Mouse (Mus musculus) MEL (cell line): ENCODE measurements around the gene Atp11b. TPM values are rescaled to one million over a fixed set of nuclear protein-coding genes. Genes with fewer than 3 reads are reported as not detected.

Source experiments
- DNase-seq: peaks from one replicate; pipeline ENCODE4 v3.0.0; 2011; ENCODE audit warnings: low read depth, low spot score
- H3K27ac ChIP-seq: 2 replicates; pipeline ENCODE4 v1.5.1; 2012; ENCODE audit warnings: low read depth, mild to moderate bottlenecking, control low read depth, low read length, moderate library complexity; ENCODE audit not compliant: control insufficient read depth
- H3K27me3 ChIP-seq, 2 experiments: fragments of 150-350 bp in 1 of 2; sonication (generic) in 1 of 2; 2 replicates each; pipeline ENCODE4 v1.6.1; 2012; ENCODE audit warnings: low read length in 2 of 2, mild to moderate bottlenecking in 2 of 2, improper control_type of control experiment in 1 of 2, moderate library complexity in 1 of 2; ENCODE audit not compliant: insufficient read depth in 2 of 2, control insufficient read depth in 1 of 2
- H3K36me3 ChIP-seq, 2 experiments: 2 replicates each; pipeline ENCODE4 v1.6.1; 2012 to 2014; ENCODE audit warnings: low read length in 2 of 2, improper control_type of control experiment in 1 of 2, inconsistent platforms in 1 of 2, mild to moderate bottlenecking in 1 of 2; ENCODE audit not compliant: insufficient read depth in 2 of 2, control insufficient read depth in 1 of 2
- H3K4me1 ChIP-seq, 2 experiments: fragments of 150-350 bp in 1 of 2; sonication (generic) in 1 of 2; 2 replicates each; pipeline ENCODE4 v1.6.1; 2012; ENCODE audit warnings: low read length in 2 of 2, improper control_type of control experiment in 1 of 2, mild to moderate bottlenecking in 1 of 2; ENCODE audit not compliant: insufficient read depth in 2 of 2, control insufficient read depth in 1 of 2
- H3K4me3 ChIP-seq, 2 experiments: fragments of 150-350 bp in 1 of 2; sonication (generic) in 1 of 2; 2 replicates each; pipeline ENCODE4 v1.5.1; 2012; ENCODE audit warnings: low read depth in 2 of 2, low read length in 2 of 2, mild to moderate bottlenecking in 2 of 2, moderate library complexity in 2 of 2, control low read depth in 1 of 2, improper control_type of control experiment in 1 of 2; ENCODE audit not compliant: control insufficient read depth in 1 of 2, insufficient read depth in 1 of 2
- H3K79me2 ChIP-seq: 2 replicates; pipeline ENCODE4 v1.6.1; 2012; ENCODE audit warnings: mild to moderate bottlenecking, low read length, moderate library complexity; ENCODE audit not compliant: control insufficient read depth, poor library complexity, insufficient read depth
- H3K9ac ChIP-seq: 2 replicates; pipeline ENCODE4 v1.6.1; 2012; ENCODE audit warnings: low read depth, mild to moderate bottlenecking, control low read depth, low read length, moderate library complexity; ENCODE audit not compliant: control insufficient read depth, poor library complexity, severe bottlenecking
- H3K9me3 ChIP-seq: fragments of 150-350 bp; sonication (generic); replicated peaks from 2 replicates; pipeline ENCODE4 v1.6.1; 2012; ENCODE audit warnings: mild to moderate bottlenecking, low read length, improper control_type of control experiment, moderate library complexity; ENCODE audit not compliant: insufficient read depth
- BHLHE40 ChIP-seq: IDR thresholded peaks from 2 replicates; pipeline ENCODE4 v1.6.1; 2012; ENCODE audit warnings: low read depth, mild to moderate bottlenecking, inconsistent platforms, low read length, improper control_type of control experiment, borderline replicate concordance
- CTCF ChIP-seq, 3 experiments: IDR thresholded peaks in 2 of 3; conservative IDR thresholded peaks in 1 of 3; 2 replicates each; pipeline ENCODE4 v1.5.1; 2011 to 2012; ENCODE audit warnings: low read length in 3 of 3, low read depth in 2 of 3, mild to moderate bottlenecking in 2 of 3, improper control_type of control experiment in 1 of 3, inconsistent platforms in 1 of 3, mixed read lengths in 1 of 3, moderate library complexity in 1 of 3; ENCODE audit not compliant: control insufficient read depth in 1 of 3, insufficient read depth in 1 of 3, poor library complexity in 1 of 3, severe bottlenecking in 1 of 3
- ELF1 ChIP-seq: IDR thresholded peaks from 2 replicates; pipeline ENCODE4 v1.6.1; 2014; ENCODE audit warnings: low read depth, mild to moderate bottlenecking, inconsistent platforms, low read length, improper control_type of control experiment, moderate library complexity
- EP300 ChIP-seq, 2 experiments: IDR thresholded peaks; 2 replicates each; pipeline ENCODE4 v1.6.1; 2011; ENCODE audit warnings: improper control_type of control experiment in 2 of 2, low read length in 2 of 2, low read depth in 1 of 2, mild to moderate bottlenecking in 1 of 2
- ETS1 ChIP-seq: IDR thresholded peaks from 2 replicates; pipeline ENCODE4 v1.6.1; 2012; ENCODE audit warnings: low read depth, mild to moderate bottlenecking, inconsistent platforms, low read length, improper control_type of control experiment, moderate library complexity
- HCFC1 ChIP-seq: IDR thresholded peaks from 2 replicates; pipeline ENCODE4 v1.6.1; 2012; ENCODE audit warnings: low read depth, mild to moderate bottlenecking, inconsistent platforms, low read length, improper control_type of control experiment, moderate library complexity
- MAFK ChIP-seq: IDR thresholded peaks from 2 replicates; pipeline ENCODE4 v1.6.1; 2011; ENCODE audit warnings: low read depth, mild to moderate bottlenecking, low read length, improper control_type of control experiment, borderline replicate concordance
- MAX ChIP-seq: IDR thresholded peaks from 2 replicates; pipeline ENCODE4 v1.6.1; 2011; ENCODE audit warnings: low read length, improper control_type of control experiment
- MAZ ChIP-seq: IDR thresholded peaks from 2 replicates; pipeline ENCODE4 v1.6.1; 2012; ENCODE audit warnings: low read depth, mild to moderate bottlenecking, inconsistent platforms, low read length, improper control_type of control experiment
- MXI1 ChIP-seq: IDR thresholded peaks from 2 replicates; pipeline ENCODE4 v1.6.1; 2011; ENCODE audit warnings: mild to moderate bottlenecking, low read depth, low read length, improper control_type of control experiment
- NELFE ChIP-seq: IDR thresholded peaks from 2 replicates; pipeline ENCODE4 v1.6.1; 2011; ENCODE audit warnings: low read depth, low read length, improper control_type of control experiment
- POLR2A ChIP-seq, 2 experiments: IDR thresholded peaks; 2 replicates each; pipeline ENCODE4 v1.6.1; 2011 to 2012; ENCODE audit warnings: low read length in 2 of 2, mild to moderate bottlenecking in 2 of 2, control low read depth in 1 of 2, improper control_type of control experiment in 1 of 2, low read depth in 1 of 2, moderate library complexity in 1 of 2; ENCODE audit not compliant: control insufficient read depth in 1 of 2, insufficient read depth in 1 of 2, poor library complexity in 1 of 2
- POLR2AphosphoS2 ChIP-seq: IDR thresholded peaks from 2 replicates; pipeline ENCODE4 v1.6.1; 2011; ENCODE audit warnings: low read length, improper control_type of control experiment
- POLR2AphosphoS5 ChIP-seq: IDR thresholded peaks from 2 replicates; pipeline ENCODE4 v1.6.1; 2012; ENCODE audit warnings: low read depth, borderline replicate concordance, mild to moderate bottlenecking, inconsistent platforms, low read length, moderate library complexity, mixed read lengths
- RAD21 ChIP-seq: IDR thresholded peaks from 2 replicates; pipeline ENCODE4 v1.6.1; 2011; ENCODE audit warnings: mild to moderate bottlenecking, low read depth, low read length, improper control_type of control experiment
- RCOR1 ChIP-seq: IDR thresholded peaks from 2 replicates; pipeline ENCODE4 v1.6.1; 2012; ENCODE audit warnings: low read depth, mild to moderate bottlenecking, inconsistent platforms, low read length, improper control_type of control experiment
- SIN3A ChIP-seq: IDR thresholded peaks from 2 replicates; pipeline ENCODE4 v1.6.1; 2012; ENCODE audit warnings: low read length, improper control_type of control experiment, inconsistent platforms
- TBP ChIP-seq: IDR thresholded peaks from 2 replicates; pipeline ENCODE4 v1.8.0; 2011; ENCODE audit warnings: low read depth, low read length, improper control_type of control experiment
- TCF12 ChIP-seq: IDR thresholded peaks from 2 replicates; pipeline ENCODE4 v1.6.1; 2014; ENCODE audit warnings: low read depth, mild to moderate bottlenecking, inconsistent platforms, low read length, improper control_type of control experiment, moderate library complexity
- UBTF ChIP-seq: IDR thresholded peaks from 2 replicates; pipeline ENCODE4 v1.6.1; 2012; ENCODE audit warnings: low read depth, mild to moderate bottlenecking, inconsistent platforms, low read length, improper control_type of control experiment, moderate library complexity, borderline replicate concordance; ENCODE audit not compliant: insufficient read depth
- USF1 ChIP-seq: IDR thresholded peaks from 2 replicates; pipeline ENCODE4 v1.6.1; 2014; ENCODE audit warnings: low read depth, mild to moderate bottlenecking, inconsistent platforms, low read length, improper control_type of control experiment, moderate library complexity
- USF2 ChIP-seq, 2 experiments: IDR thresholded peaks; 2 replicates each; pipeline ENCODE4 v1.6.1; 2011 to 2012; ENCODE audit warnings: improper control_type of control experiment in 2 of 2, low read length in 2 of 2, borderline replicate concordance in 1 of 2, inconsistent platforms in 1 of 2, low read depth in 1 of 2, mild to moderate bottlenecking in 1 of 2; ENCODE audit not compliant: insufficient read depth in 1 of 2
- ZC3H11A ChIP-seq: IDR thresholded peaks from 2 replicates; pipeline ENCODE4 v1.6.1; 2012; ENCODE audit warnings: low read depth, mild to moderate bottlenecking, inconsistent platforms, low read length, improper control_type of control experiment
- ZMIZ1 ChIP-seq: IDR thresholded peaks from 2 replicates; pipeline ENCODE4 v1.6.1; 2012; ENCODE audit warnings: low read depth, mild to moderate bottlenecking, inconsistent platforms, low read length, improper control_type of control experiment, moderate library complexity
- polyA plus RNA-seq, 2 experiments: library from polyadenylated mRNA; stranded (reverse) in 1 of 2; unstranded in 1 of 2; fragments of >175 nt in 1 of 2; fragments of >200 nt in 1 of 2; gene quantifications; 2 replicates each; pipeline versions ENCODE4 v1.2.1 to v1.2.4; 2012; ENCODE audit warnings: low replicate concordance in 2 of 2, low read depth in 1 of 2; ENCODE audit not compliant: insufficient read length in 2 of 2, insufficient read depth in 1 of 2, missing spikeins in 1 of 2
- total RNA-seq: library from RNA; depleted of rRNA; stranded (reverse); fragments of 300-350 nt; gene quantifications from 2 replicates; pipeline ENCODE4 v1.2.3, GENCODE M21; 2012; rRNA removed

The Atp11b gene
- total RNA-seq: 25.9 and 31.3 TPM in 2 replicates
- polyA plus RNA-seq: 10 to 100 TPM; 52.3 to 57.9 TPM

GRCm38 (mm10) chr3:35753825-35754767, at the start of gene Atp11b:
TSS of gene Atp11b (plus strand) at chr3:35754106.
- TF ChIP-seq USF2 (IDR thresholded peaks at IDR 0.05; ENCODE audit: borderline replicate concordance in 1 of 2, insufficient read depth in 1 of 2, low read depth in 1 of 2, low read length in 2 of 2): no peak
- peak; percentile 84 for TF ChIP-seq MXI1
- TF ChIP-seq NELFE: peak; percentile 76
- peak; percentile 63 for TF ChIP-seq TCF12
- peak; percentile 83 for TF ChIP-seq ZMIZ1
- TF ChIP-seq TBP: peak; percentile 51
- TF ChIP-seq SIN3A: peak; percentile 76
- no peak for TF ChIP-seq RCOR1
- TF ChIP-seq ZC3H11A: no peak
- TF ChIP-seq POLR2A (IDR thresholded peaks at IDR 0.05; ENCODE audit: control insufficient read depth in 1 of 2, insufficient read depth in 1 of 2, low read depth in 1 of 2, low read length in 2 of 2, poor library complexity in 1 of 2): peak; percentile 74 to 77; a peak in 3 of 4 replicates
- peak in 1 of 3 experiments; percentile 18; a peak in 2 of 6 replicates for TF ChIP-seq CTCF (IDR thresholded peaks at IDR 0.05 in 2 of 3, conservative IDR thresholded peaks at IDR 0.05 in 1 of 3; ENCODE audit: control insufficient read depth in 1 of 3, insufficient read depth in 1 of 3, low read depth in 2 of 3, low read length in 3 of 3, poor library complexity in 1 of 3, severe bottlenecking in 1 of 3)
- peak; percentile 99 for TF ChIP-seq BHLHE40
- no peak for TF ChIP-seq MAFK
- TF ChIP-seq MAX: peak; percentile 8; the same call in 1 of the 2 replicates
- peak; percentile 60; the same call in 1 of the 2 replicates for TF ChIP-seq ETS1
- peak; percentile 72; the same call in 1 of the 2 replicates for TF ChIP-seq POLR2AphosphoS2
- TF ChIP-seq EP300 (IDR thresholded peaks at IDR 0.05; ENCODE audit: low read depth in 1 of 2, low read length in 2 of 2): peak in 1 of 2 experiments; percentile 15; a peak in 1 of 4 replicates
- TF ChIP-seq ELF1: peak; percentile 92
- no peak for TF ChIP-seq RAD21
- TF ChIP-seq MAZ: peak; percentile 74; the same call in 1 of the 2 replicates
- TF ChIP-seq USF1: 0 out of 2 replicates have a peak, but pooled peaks have one; percentile 3
- peak; percentile 71 for TF ChIP-seq HCFC1
- TF ChIP-seq UBTF: 0 out of 2 replicates have a peak, but pooled peaks have one; percentile 73
- TF ChIP-seq POLR2AphosphoS5: no peak
- H3K79me2 ChIP-seq: peaks cover 32% of the 10 kb centered on the region
- DNase-seq: peak; percentile 93
- H3K27ac ChIP-seq: peak within 1 kb of the TSS; percentile 75
- peaks cover 2 to 23% of the 10 kb centered on the region in 2 experiments; a peak in 3 of 4 replicates for H3K36me3 ChIP-seq
- no peaks in the 10 kb centered on the region for H3K27me3 ChIP-seq
- peaks cover 6 to 17% of the 10 kb centered on the region in 2 experiments for H3K4me1 ChIP-seq
- no peaks in the 10 kb centered on the region for H3K9me3 ChIP-seq
- peak within 1 kb of the TSS; percentile 85 for H3K9ac ChIP-seq
- H3K4me3 ChIP-seq: peak within 1 kb of the TSS; percentile 86 to 99
